Mouse (Mus musculus): ENCODE measurements around the gene Rps2.

GRCm38 (mm10) chr17:24689251-24690081, 28.4 kb upstream of the Rps2 start, which contains the start of gene Syngr3:
- TF ChIP-seq CTCF (IDR thresholded peaks at IDR 0.05; ENCODE audit: control insufficient read depth, insufficient read depth, insufficient read length) = no peak
- TF ChIP-seq FOSL1 (IDR thresholded peaks at IDR 0.05; ENCODE audit: insufficient read depth, low read length, poor library complexity, severe bottlenecking) = no peak
- no peak for TF ChIP-seq CEBPB (IDR thresholded peaks at IDR 0.05; ENCODE audit: low read depth)
- no peak for TF ChIP-seq MYOG (IDR thresholded peaks at IDR 0.05; ENCODE audit: control insufficient read depth, extremely low read depth, insufficient read length)
- no peak for TF ChIP-seq MAX (IDR thresholded peaks at IDR 0.05)
- no peak for TF ChIP-seq USF1 (IDR thresholded peaks at IDR 0.05; ENCODE audit: low read depth)
- no peak for TF ChIP-seq MYOD1 (IDR thresholded peaks at IDR 0.05; ENCODE audit: control insufficient read depth, insufficient read length, low read depth)

Data from C2C12 (cell line).